Mouse (Mus musculus) liver, adult (tissue): ENCODE data around the gene Endov.

Experiments
- GATA4 ChIP-seq: IDR thresholded peaks from 2 replicates; pipeline ENCODE4 v1.6.1; 2014; ENCODE audit warnings: mild to moderate bottlenecking, low read length; ENCODE audit not compliant: insufficient replicate concordance

Gene Endov

GRCm38 (mm10) chr11:119514108-119514860 lies 23.1 kb downstream of the Endov start:
- no peak for TF ChIP-seq GATA4

- no peak for TF ChIP-seq GATA4
Measured at GRCm38 (mm10) chr11:119514967-119515636, 24.0 kb downstream of the Endov start.

- TF ChIP-seq GATA4, result no peak
Measured at GRCm38 (mm10) chr11:119515823-119516676, 24.9 kb downstream of the Endov start.

GRCm38 (mm10) chr11:119516677-119517361 lies 25.7 kb downstream of the Endov start:
- no peak for TF ChIP-seq GATA4

- no peak for TF ChIP-seq GATA4
Measured at GRCm38 (mm10) chr11:119519387-119519786, 28.2 kb downstream of the Endov start.

- no peak for TF ChIP-seq GATA4
Measured at GRCm38 (mm10) chr11:119520005-119520712, 29.0 kb downstream of the Endov start.

- TF ChIP-seq GATA4, result no peak
Measured at GRCm38 (mm10) chr11:119520713-119521063, 29.5 kb downstream of the Endov start.

GRCm38 (mm10) chr11:119521920-119522710 lies 31.0 kb downstream of the Endov start:
- no peak for TF ChIP-seq GATA4

GRCm38 (mm10) chr11:119522779-119523178 lies 31.6 kb downstream of the Endov start:
- no peak for TF ChIP-seq GATA4

- TF ChIP-seq GATA4, result no peak
Measured at GRCm38 (mm10) chr11:119523392-119523791, 32.2 kb downstream of the Endov start.

GRCm38 (mm10) chr11:119524545-119524949 lies 33.4 kb downstream of the Endov start:
- TF ChIP-seq GATA4, result no peak; the same call in 1 of the 2 replicates

GRCm38 (mm10) chr11:119526068-119526966 lies 35.2 kb downstream of the Endov start:
- no peak for TF ChIP-seq GATA4

GRCm38 (mm10) chr11:119528930-119529329 lies 37.8 kb downstream of the Endov start:
- no peak for TF ChIP-seq GATA4

GRCm38 (mm10) chr11:119532460-119532859 lies 41.3 kb downstream of the Endov start:
- no peak for TF ChIP-seq GATA4
